Mouse (Mus musculus): ENCODE measurements at regions not wholly inside any gene's neighbourhood (a gene's known extent, or its start where the extent isn't known, plus 50 kb on each side); places are given as distances from the start of the nearest gene placed in this dataset.

- ATAC-seq (no peak), DNase-seq (ENCODE audit: low spot score) (no peak)
- Histone ChIP-seq H3K27ac (no peak overlapping the region), H3K4me2 (ENCODE audit: low read depth, low read length) (no peak overlapping the region), H3K36me3 (ENCODE audit: insufficient read depth, low read length) (no peaks in the 10 kb centered on the region), H3K4me1 (ENCODE audit: insufficient read depth, low read length) (no peaks in the 10 kb centered on the region), H3K9me3 (ENCODE audit: low read length) (no peaks in the 10 kb centered on the region), H3K27me3 (ENCODE audit: insufficient read depth, low read length) (no peaks in the 10 kb centered on the region), H3K9ac (replicated peaks; ENCODE audit: low read length) (no peak overlapping the region), H3K4me3 (ENCODE audit: low read length) (no peak overlapping the region)
- no peak for TF ChIP-seq CTCF (IDR thresholded peaks at IDR 0.05; ENCODE audit: low read depth)
Observed at GRCm38 (mm10) chr5:54225031-54225430, 226.7 kb downstream of the Stim2 start.

- TF ChIP-seq CTCF (IDR thresholded peaks at IDR 0.05; ENCODE audit: low read depth): no peak
- DNase-seq (ENCODE audit: low spot score) (no peak), ATAC-seq (no peak)
- no peaks in the 10 kb centered on the region for H3K36me3 ChIP-seq (ENCODE audit: insufficient read depth, low read length)
- H3K27ac ChIP-seq: no peak overlapping the region
- no peak overlapping the region for H3K9ac ChIP-seq (replicated peaks; ENCODE audit: low read length)
- no peaks in the 10 kb centered on the region for H3K27me3 ChIP-seq (ENCODE audit: insufficient read depth, low read length)
- H3K9me3 ChIP-seq (ENCODE audit: low read length): no peaks in the 10 kb centered on the region
- no peak overlapping the region for H3K4me3 ChIP-seq (ENCODE audit: low read length)
- H3K4me1 ChIP-seq (ENCODE audit: insufficient read depth, low read length): no peaks in the 10 kb centered on the region
- WGBS: 70% methylated on average over 1 of the region's 1 CpGs
- no peak overlapping the region for H3K4me2 ChIP-seq (ENCODE audit: low read depth, low read length)
Observed at GRCm38 (mm10) chr5:54234580-54234979, 236.3 kb downstream of the Stim2 start.

- no peak for TF ChIP-seq CTCF (IDR thresholded peaks at IDR 0.05; ENCODE audit: low read depth)
- no peak for DNase-seq (ENCODE audit: low spot score)
- WGBS: 44% methylated on average over 6 of the region's 6 CpGs
- Histone ChIP-seq H3K4me3 (ENCODE audit: low read length) (no peak overlapping the region), H3K4me1 (ENCODE audit: insufficient read depth, low read length) (no peaks in the 10 kb centered on the region), H3K27ac (no peak overlapping the region), H3K36me3 (ENCODE audit: insufficient read depth, low read length) (no peaks in the 10 kb centered on the region), H3K9ac (replicated peaks; ENCODE audit: low read length) (no peak overlapping the region), H3K9me3 (ENCODE audit: low read length) (no peaks in the 10 kb centered on the region), H3K4me2 (ENCODE audit: low read depth, low read length) (no peak overlapping the region), H3K27me3 (ENCODE audit: insufficient read depth, low read length) (no peaks in the 10 kb centered on the region)
- ATAC-seq: no peak
Observed at GRCm38 (mm10) chr5:54235226-54235625, 236.9 kb downstream of the Stim2 start.

GRCm38 (mm10) chr5:54237226-54237625, 238.9 kb downstream of the Stim2 start:
- no peak overlapping the region for H3K4me2 ChIP-seq (ENCODE audit: low read depth, low read length)
- DNase-seq (ENCODE audit: low spot score) (no peak), ATAC-seq (no peak)
- H3K9me3 ChIP-seq (ENCODE audit: low read length): no peaks in the 10 kb centered on the region
- TF ChIP-seq CTCF (IDR thresholded peaks at IDR 0.05; ENCODE audit: low read depth): no peak
- no peaks in the 10 kb centered on the region for H3K27me3 ChIP-seq (ENCODE audit: insufficient read depth, low read length)
- H3K4me3 ChIP-seq (ENCODE audit: low read length): no peak overlapping the region
- no peaks in the 10 kb centered on the region for H3K4me1 ChIP-seq (ENCODE audit: insufficient read depth, low read length)
- WGBS: 86% methylated on average over 2 of the region's 2 CpGs
- H3K27ac ChIP-seq: no peak overlapping the region
- H3K9ac ChIP-seq (replicated peaks; ENCODE audit: low read length): no peak overlapping the region
- H3K36me3 ChIP-seq (ENCODE audit: insufficient read depth, low read length): no peaks in the 10 kb centered on the region

GRCm38 (mm10) chr5:54238646-54239167, 240.4 kb downstream of the Stim2 start:
- Histone ChIP-seq H3K4me1 (ENCODE audit: insufficient read depth, low read length) (no peaks in the 10 kb centered on the region), H3K4me3 (ENCODE audit: low read length) (no peak overlapping the region), H3K27ac (no peak overlapping the region), H3K9me3 (ENCODE audit: low read length) (no peaks in the 10 kb centered on the region), H3K9ac (replicated peaks; ENCODE audit: low read length) (no peak overlapping the region), H3K27me3 (ENCODE audit: insufficient read depth, low read length) (no peaks in the 10 kb centered on the region), H3K4me2 (ENCODE audit: low read depth, low read length) (no peak overlapping the region), H3K36me3 (ENCODE audit: insufficient read depth, low read length) (no peaks in the 10 kb centered on the region)
- TF ChIP-seq CTCF (IDR thresholded peaks at IDR 0.05; ENCODE audit: low read depth): no peak
- WGBS: 71% methylated on average over 3 of the region's 3 CpGs
- DNase-seq (ENCODE audit: low spot score) (no peak), ATAC-seq (no peak)

GRCm38 (mm10) chr5:54239586-54239985, 241.3 kb downstream of the Stim2 start:
- Histone ChIP-seq H3K4me2 (ENCODE audit: low read depth, low read length) (no peak overlapping the region), H3K9me3 (ENCODE audit: low read length) (no peaks in the 10 kb centered on the region), H3K4me3 (ENCODE audit: low read length) (no peak overlapping the region), H3K36me3 (ENCODE audit: insufficient read depth, low read length) (no peaks in the 10 kb centered on the region), H3K4me1 (ENCODE audit: insufficient read depth, low read length) (no peaks in the 10 kb centered on the region), H3K9ac (replicated peaks; ENCODE audit: low read length) (no peak overlapping the region), H3K27ac (no peak overlapping the region), H3K27me3 (ENCODE audit: insufficient read depth, low read length) (no peaks in the 10 kb centered on the region)
- no peak for DNase-seq (ENCODE audit: low spot score)
- TF ChIP-seq CTCF (IDR thresholded peaks at IDR 0.05; ENCODE audit: low read depth): no peak
- no peak for ATAC-seq
- 86% methylated on average over 3 of the region's 3 CpGs for WGBS

GRCm38 (mm10) chr5:54241169-54241917, 243.0 kb downstream of the Stim2 start:
- 41% methylated on average over 20 of the region's 20 CpGs for WGBS
- TF ChIP-seq CTCF (IDR thresholded peaks at IDR 0.05; ENCODE audit: low read depth): no peak
- Histone ChIP-seq H3K4me2 (ENCODE audit: low read depth, low read length) (peak overlapping the region; percentile 24; the same call in 1 of the 2 replicates), H3K27ac (no peak overlapping the region), H3K4me1 (ENCODE audit: insufficient read depth, low read length) (no peaks in the 10 kb centered on the region), H3K4me3 (ENCODE audit: low read length) (no peak overlapping the region), H3K9ac (replicated peaks; ENCODE audit: low read length) (no peak overlapping the region), H3K27me3 (ENCODE audit: insufficient read depth, low read length) (no peaks in the 10 kb centered on the region), H3K36me3 (ENCODE audit: insufficient read depth, low read length) (no peaks in the 10 kb centered on the region), H3K9me3 (ENCODE audit: low read length) (no peaks in the 10 kb centered on the region)
- ATAC-seq: peak; percentile 38; the same call in 1 of the 2 replicates
- no peak for DNase-seq (ENCODE audit: low spot score)
